Mouse (Mus musculus) heart, adult 8-10 months (tissue): ENCODE measurements at regions not wholly inside any gene's neighbourhood (a gene's known extent, or its start where the extent isn't known, plus 50 kb on each side); places are given as distances from the start of the nearest gene placed in this dataset.

ENCODE experiments used
- DNase-seq: peaks from one replicate; pipeline ENCODE4 v3.0.0; 2022; ENCODE audit warnings: low spot score

GRCm38 (mm10) chr10:67819534-67819933, 92.9 kb downstream of the Zfp365 start:
- no peak for DNase-seq

DNA sequence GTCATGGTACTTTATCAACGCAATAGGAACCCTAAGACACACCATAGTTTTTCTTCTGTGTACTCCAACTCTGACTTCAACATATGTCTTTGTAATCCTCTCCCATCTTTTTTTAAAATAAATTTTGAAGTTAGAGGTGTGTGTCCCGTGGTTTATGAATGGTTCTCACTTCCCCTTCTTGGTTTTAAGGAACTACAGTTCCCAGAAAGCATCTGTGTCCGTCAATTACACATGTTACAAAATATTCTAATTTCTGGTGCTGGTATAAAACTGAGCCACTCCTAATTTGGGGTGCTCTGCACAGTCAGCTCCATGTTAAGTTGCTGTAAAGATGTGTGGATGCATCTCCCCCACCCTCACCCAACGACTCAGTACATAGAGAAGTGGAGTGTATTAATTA, 98.6 kb downstream of the Zfp365 start:
- DNase-seq = no peak

DNA sequence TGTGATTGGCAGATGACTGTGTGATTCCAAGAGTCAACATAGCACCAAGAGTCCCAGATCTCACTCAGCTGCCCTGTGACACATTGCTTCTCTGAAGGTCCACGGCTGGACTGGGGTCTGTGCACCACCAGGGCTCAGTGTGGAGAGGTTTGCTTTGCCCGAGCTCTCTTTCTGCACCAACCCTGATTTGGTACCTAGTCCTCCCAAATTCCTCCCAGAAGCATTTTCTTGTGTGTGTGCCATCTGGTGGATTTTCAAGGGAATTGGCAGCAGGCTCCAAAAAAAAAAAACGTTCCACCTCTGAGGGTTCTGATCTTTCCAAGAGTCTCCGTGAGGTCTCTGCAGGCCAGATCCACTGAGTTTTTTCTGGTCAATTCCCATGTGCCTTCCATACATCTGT, 107.3 kb downstream of the Zfp365 start:
- DNase-seq = no peak

GRCm38 (mm10) chr10:67804637-67805036, 107.8 kb downstream of the Zfp365 start:
- DNase-seq = no peak

DNA sequence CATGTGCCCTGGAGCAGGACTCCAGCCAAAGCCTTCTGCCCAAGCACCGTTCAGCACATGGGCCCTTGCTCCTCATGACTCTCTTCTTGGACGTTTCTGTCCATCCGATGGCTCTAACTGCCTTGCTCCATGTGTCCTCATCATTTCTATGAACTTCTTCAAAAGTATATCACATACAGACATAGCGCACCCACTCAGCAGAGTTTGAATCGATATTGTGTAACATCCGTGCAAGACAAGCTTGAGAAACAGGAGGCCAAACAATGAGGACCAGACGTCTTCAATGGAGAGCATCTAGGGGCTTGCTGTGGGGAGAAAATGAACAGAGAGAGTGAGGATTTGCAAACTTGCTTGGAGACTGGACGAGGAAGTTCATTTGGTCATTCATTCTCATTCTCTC, 110.3 kb downstream of the Zfp365 start:
- DNase-seq = no peak

DNA sequence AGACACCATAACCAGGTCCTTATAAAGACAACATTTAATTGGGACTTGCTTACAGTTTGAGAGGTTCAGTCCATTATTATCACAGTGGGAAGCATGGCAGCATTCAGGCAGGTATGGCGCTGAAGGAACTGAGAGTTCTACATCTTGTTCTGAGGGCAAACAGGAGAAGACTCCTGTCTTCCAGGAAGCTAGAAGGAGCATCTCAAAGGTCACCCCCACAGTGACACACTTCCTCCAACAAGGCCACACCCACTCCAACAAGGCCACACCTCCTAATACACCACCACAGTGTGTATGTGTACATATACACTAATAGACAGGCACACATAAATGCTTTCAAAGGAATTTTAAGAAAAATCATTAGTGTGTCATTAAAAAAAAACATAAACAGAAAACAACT, 110.8 kb downstream of the Zfp365 start:
- DNase-seq = no peak

- DNase-seq = no peak
Measured at GRCm38 (mm10) chr10:67798991-67799390, 113.5 kb downstream of the Zfp365 start.

- no peak for DNase-seq
Measured at GRCm38 (mm10) chr10:67793206-67793605, 119.3 kb downstream of the Zfp365 start.

DNA sequence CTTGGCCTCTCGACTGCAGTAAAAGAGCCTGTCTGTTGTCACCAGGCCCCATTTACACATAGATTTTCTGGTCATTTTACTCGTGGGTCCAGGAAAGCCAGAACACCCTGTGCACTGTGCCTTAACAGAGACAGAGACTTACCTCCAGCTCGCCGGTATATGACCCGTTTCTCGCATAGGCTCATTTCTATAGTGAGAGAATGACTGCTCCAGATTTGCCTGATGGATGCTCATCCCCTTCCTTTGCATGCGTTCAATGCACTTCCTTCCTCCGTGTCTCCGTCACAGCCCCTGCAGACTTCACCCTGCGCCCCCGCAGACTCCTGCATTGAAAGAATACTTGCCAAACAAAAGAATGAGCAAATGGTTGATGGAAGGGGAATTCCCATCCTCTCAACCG, 122.8 kb downstream of the Zfp365 start:
- no peak for DNase-seq

GRCm38 (mm10) chr10:67788116-67788515, 124.3 kb downstream of the Zfp365 start:
- DNase-seq = no peak

GRCm38 (mm10) chr10:67785563-67785962, 126.9 kb downstream of the Zfp365 start:
- DNase-seq = peak; percentile 70

DNA sequence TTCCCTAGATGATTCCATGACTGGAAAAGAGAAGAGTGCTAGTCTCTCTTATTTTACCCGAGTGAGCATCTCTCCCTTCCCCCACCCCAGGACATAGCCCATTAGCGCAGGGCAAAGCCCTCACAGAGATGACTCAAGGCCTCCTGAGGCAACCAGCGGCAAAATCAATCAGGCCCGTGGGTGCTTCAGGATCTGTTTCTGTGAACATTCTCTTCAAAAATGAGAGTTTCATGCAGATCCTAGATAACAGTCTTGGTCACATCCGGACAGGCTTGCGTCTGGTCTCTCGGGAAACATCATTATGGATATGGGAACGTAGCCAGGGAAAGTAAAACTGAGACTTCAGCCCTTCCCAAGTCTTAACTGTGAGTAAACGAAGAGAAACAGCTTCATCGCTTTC, 134.1 kb downstream of the Zfp365 start:
- no peak for DNase-seq

GRCm38 (mm10) chr10:67777721-67778120, 134.7 kb downstream of the Zfp365 start:
- DNase-seq = no peak

DNA sequence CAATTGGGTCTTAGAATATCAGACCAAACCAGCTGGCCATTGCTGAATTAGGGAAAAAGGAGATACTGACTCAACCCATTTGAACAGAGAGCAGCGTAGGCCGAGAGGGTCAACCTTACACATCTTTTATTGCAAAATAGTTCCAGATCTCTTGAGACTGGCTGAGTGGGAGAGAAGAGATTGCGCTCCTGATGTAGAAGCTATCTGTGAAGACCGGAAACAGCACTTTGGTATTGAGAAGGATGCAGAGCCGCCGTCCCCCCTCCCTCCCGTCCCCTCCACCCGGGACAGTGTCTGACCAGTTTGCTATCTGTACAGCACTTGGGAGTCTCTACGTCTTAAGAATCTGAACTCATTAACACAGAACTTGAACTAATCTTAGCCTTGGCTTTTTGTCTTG, 135.6 kb downstream of the Zfp365 start:
- peak; percentile 70 for DNase-seq

- no peak for DNase-seq
Measured at GRCm38 (mm10) chr10:67771796-67772195, 140.7 kb downstream of the Zfp365 start.

DNA sequence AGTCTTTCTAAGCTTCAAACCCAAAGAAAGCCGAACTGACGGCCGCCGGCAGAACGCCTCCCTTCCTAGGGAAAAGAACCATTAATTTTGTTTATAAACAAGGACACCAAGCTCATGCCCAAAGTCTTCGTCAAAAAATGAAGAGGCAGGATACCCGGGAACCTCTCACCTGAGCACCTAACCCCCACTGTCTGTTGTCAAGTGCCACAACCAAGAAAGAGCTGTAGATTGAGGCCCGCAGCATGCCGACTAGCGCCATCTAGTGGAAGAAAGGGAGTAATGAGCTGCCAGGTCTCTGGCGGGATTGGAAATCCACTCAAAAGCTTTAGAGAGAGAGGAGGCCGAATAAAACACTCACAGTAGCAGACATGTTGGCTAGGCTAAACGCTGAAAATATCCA, 146.4 kb downstream of the Zfp365 start:
- peak; percentile 50 for DNase-seq

- DNase-seq = peak; percentile 40
Measured at GRCm38 (mm10) chr10:67760424-67760823, 152.0 kb downstream of the Zfp365 start.

- no peak for DNase-seq
Measured at GRCm38 (mm10) chr10:67748121-67748520, 164.3 kb downstream of the Zfp365 start.

DNA sequence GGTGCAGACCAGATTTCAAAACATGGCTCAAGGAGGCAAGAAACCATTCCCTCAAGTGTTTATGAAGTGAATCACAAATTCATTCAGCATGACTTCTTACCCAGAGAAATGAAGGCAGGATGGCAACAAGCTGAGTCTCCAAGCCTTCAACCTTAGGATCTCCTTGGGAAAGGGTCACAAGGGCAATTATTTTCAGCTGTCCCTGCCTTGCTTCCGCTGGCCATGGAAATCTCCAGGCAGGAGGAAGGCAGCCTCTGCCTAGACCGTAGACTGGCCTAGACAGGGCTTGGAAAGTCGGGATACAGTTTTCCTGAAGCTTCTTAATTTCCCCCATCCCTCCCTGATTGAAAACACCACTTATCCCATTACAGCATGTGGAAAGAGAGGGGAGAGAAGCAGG, 165.0 kb downstream of the Zfp365 start:
- DNase-seq = no peak

DNA sequence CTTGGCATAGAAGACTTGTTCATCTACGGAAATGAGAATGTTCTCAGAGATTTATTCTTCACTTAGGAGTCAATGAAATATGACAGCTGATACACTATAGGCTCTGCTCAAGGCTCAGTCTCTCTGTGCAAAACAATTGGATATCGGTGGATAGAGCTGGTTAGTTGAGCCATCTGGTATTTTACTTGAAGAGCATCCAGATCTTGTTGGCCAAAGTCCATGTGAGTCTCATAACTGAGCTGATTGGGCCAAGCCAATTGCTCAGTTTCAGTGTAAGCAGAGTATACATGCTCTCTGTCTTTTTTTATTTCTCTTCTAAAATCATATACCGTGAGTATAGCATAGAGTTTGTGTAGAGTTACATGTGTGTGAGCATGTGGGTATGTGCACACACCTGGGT, 166.3 kb downstream of the Zfp365 start:
- peak; percentile 33 for DNase-seq

DNA sequence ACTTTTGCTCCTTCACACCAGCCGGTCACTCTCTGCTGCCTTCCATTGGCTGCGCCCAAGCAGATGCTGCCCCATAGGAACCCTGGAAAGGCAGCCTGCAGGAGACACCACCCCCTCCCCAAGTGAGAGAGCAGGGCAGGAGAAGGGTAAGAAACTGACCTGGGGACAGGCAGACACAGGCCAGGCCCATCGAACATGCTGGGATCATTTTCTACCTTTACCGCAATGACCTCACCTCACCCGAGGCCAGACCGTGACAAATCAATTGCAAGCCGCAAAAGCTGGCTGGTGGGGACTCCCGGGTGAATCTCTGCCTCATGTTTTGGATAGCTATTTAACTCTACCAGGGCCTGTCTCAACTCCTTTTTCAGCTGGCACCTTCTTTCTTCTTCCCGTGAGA, 168.9 kb downstream of the Zfp365 start:
- no peak for DNase-seq

GRCm38 (mm10) chr10:67742824-67743223, 169.6 kb downstream of the Zfp365 start:
- no peak for DNase-seq

GRCm38 (mm10) chr10:67742305-67742704, 170.2 kb downstream of the Zfp365 start:
- DNase-seq = peak; percentile 45

DNA sequence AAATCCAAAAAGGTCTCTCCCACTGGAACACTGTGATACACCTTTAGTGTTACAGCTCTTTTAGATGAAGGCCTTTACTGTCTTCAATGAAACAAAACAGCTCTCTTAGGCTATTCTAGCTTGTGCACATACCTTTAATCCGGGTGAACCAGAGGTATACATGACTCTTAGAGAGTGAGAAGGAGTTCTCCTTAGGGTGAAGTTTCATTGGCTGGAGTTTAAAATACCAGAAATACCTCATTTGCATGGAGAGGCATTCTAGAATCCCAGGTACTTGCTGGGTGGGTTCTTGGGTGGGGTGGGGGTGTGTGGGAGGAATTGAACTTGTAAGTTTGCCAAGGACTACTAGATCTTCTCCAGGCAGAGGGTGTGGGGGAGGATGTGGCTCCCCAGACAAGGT, 173.3 kb downstream of the Zfp365 start:
- no peak for DNase-seq

DNA sequence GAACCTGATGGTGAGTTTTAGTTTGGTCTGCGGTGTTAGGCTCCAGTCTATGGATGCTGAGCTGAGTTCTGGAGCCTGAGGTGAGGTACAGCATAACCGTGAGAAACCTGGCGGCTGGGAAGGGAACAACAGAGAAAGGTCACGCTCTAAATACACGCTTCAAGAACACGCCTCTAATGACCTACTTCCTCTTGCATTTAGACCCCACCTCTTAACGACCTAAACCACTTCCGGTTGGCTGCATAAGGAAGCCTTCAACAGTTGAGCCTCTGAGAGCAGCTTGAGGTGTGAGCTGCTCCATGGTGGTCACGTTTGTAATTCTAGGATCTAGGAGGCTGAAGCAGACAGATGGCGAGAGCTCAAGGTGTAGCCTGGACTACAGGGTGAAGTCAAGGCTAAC, 175.8 kb downstream of the Zfp365 start:
- no peak for DNase-seq
